Mouse (Mus musculus) hindbrain, embryonic 15.5 days (tissue): ENCODE results near the gene Bcl7c. TPM values are rescaled to one million over a fixed set of nuclear protein-coding genes. Genes with fewer than 3 reads are reported as not detected.

Experiments used
- ATAC-seq: fragments of 200-750 bp; cut with Nextera tagmentation; 2 replicates; pipeline ENCODE4 v1.8.0; 2017; ENCODE audit warnings: low read depth, moderate number of reproducible peaks, moderate TSS enrichment; ENCODE audit not compliant: low FRiP score
- H3K27ac ChIP-seq: fragments of 300-500 bp; sonication (generic); replicated peaks from 2 replicates; pipeline ENCODE4 v1.5.1; 2015; ENCODE audit warnings: mild to moderate bottlenecking, inconsistent platforms
- H3K27me3 ChIP-seq: fragments of 300-500 bp; sonication (generic); 2 replicates; pipeline ENCODE4 v1.6.1; 2015; ENCODE audit warnings: control low read depth, inconsistent platforms
- H3K36me3 ChIP-seq: fragments of 300-500 bp; sonication (generic); 2 replicates; pipeline ENCODE4 v1.6.1; 2015; ENCODE audit warnings: control low read depth, inconsistent platforms
- H3K4me1 ChIP-seq: fragments of 300-500 bp; sonication (generic); replicated peaks from 2 replicates; pipeline ENCODE4 v1.6.1; 2015; ENCODE audit warnings: control low read depth, inconsistent platforms
- H3K4me2 ChIP-seq: fragments of 300-500 bp; sonication (generic); 2 replicates; pipeline ENCODE4 v1.6.1; 2015; ENCODE audit warnings: moderate library complexity, mild to moderate bottlenecking, inconsistent platforms
- H3K4me3 ChIP-seq: fragments of 300-500 bp; sonication (generic); 2 replicates; pipeline ENCODE4 v1.5.1; 2015; ENCODE audit warnings: mild to moderate bottlenecking, inconsistent platforms
- H3K9ac ChIP-seq: fragments of 300-500 bp; sonication (generic); 2 replicates; pipeline ENCODE4 v1.6.1; 2015; ENCODE audit warnings: inconsistent platforms
- H3K9me3 ChIP-seq: fragments of 300-500 bp; sonication (generic); 2 replicates; pipeline ENCODE4 v1.6.1; 2016; ENCODE audit warnings: control low read depth, inconsistent platforms
- WGBS: fragments of 180-500 bp; shearing (Covaris S2); methylation state at CpG from one replicate; pipeline ENCODE4 v1.1.7; 2015; 5-methylcytosine and 5-hydroxymethylcytosine counted together
- polyA plus RNA-seq: library from polyadenylated mRNA; unstranded; fragments of >200 nt; fragmentation: Nextera tagmentation; extraction: Ambion mirVana; gene quantifications from 2 replicates; pipeline ENCODE4 v1.2.1, GENCODE M21; 2015

Bcl7c gene
- polyA plus RNA-seq, 1 experiment from 2014 or later: 53.2 TPM

DNA sequence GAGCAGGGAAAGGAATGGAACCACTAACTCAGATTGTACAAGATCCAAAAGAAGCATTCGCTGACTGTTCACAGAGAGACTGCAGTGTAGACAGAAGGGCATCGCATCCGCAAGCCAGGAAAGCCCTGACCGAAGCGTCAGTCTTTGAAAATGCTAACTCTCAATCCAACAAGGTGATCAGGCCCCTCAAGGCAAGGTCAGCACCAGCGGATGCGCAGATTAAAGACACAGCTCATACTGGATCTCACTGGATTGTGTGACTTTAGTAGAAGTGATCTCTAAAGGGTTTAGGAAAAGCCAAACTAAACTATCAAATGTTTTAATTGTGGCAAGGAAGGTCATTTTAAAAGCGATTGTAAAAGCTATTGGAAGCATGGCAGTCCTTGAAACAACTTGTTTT is 15.4 kb downstream of the Bcl7c start:
- ATAC-seq: no peak
- Histone ChIP-seq H3K27me3 (no peaks in the 10 kb centered on the region), H3K27ac (no peak overlapping the region), H3K4me3 (no peak overlapping the region), H3K4me2 (no peak overlapping the region), H3K9ac (no peak overlapping the region), H3K36me3 (peaks cover 11% of the 10 kb centered on the region), H3K9me3 (no peaks in the 10 kb centered on the region), H3K4me1 (peaks cover 7% of the 10 kb centered on the region)
- 95% methylated on average over 8 of the region's 8 CpGs for WGBS

DNA sequence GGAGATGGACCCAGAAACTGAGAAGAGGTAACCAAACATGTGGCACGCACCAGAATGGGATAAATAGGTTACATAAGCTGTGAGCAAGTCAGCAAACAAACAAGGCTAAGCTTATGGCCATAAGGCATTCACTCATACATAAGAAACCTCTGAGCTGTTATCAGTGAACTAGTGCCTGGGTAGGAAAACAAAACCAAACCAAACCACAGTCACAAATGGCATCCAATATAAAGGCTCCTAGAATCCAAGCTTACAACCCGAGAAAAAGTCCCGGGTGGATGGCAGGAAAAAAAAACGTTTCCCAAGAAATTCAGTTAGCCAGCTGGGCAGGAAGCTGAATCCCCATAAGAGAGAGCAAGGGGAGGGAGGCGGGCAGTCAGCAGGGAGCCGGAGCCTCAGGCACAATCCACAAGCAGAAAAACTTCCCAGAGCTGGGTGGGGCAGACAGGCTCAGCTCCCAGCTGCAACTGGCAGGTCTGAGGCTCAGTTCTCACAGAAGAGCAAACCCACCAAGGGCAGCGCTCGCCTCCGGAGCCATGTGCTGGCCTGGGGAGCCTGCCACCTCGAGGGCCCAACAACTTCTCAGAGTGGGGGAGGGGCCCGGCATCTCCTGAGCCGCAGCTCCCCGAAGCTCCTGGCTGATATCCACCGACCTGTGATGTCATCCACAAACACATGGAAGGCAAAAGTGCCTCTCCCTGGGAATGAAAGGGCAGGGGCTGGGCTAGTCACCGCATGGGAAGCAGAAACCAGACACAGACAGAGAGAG is 17.3 kb downstream of the Bcl7c start:
- Histone ChIP-seq H3K27me3 (no peaks in the 10 kb centered on the region), H3K4me1 (peaks cover 7% of the 10 kb centered on the region), H3K9me3 (no peaks in the 10 kb centered on the region), H3K9ac (no peak overlapping the region), H3K4me3 (0 out of 2 replicates have a peak overlapping the region, but pooled peaks have one; percentile 6), H3K4me2 (peak overlapping the region; percentile 46), H3K36me3 (peaks cover 5% of the 10 kb centered on the region; the same call in 1 of the 2 replicates), H3K27ac (peak overlapping the region; percentile 70)
- WGBS: 6% methylated on average over 15 of the region's 15 CpGs
- ATAC-seq: peak; percentile 48; the same call in 1 of the 2 replicates

DNA sequence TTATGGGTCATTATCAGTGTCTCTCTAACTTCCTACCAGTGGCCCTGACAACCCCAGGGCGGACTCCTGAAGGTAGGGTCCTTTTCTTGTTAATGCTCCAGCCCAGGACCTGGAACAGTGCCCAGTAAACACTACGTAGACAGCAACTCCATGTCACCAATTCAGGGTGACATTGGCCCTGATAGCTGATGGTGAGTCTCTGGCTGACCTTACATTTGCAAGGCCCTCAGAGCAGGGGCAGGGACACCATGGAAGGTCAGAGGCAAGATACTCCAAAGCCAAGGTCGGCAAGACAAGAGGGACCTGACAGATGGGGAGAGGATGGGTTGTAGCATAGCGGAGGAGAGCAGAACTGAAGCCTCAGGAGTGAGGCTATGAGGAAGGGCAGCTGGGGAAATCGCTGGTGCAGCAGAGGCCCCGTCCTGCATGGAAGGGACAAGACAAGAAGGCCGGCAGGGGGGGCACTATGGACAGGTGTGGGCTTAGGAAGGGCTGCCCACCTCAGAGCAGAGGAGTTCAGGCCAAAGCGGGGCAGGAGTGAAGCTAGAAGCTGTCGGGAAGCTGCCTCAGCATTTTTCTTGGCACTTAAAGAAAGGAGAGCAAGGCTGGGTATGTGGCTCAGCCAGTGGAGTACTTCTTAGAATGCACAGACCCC is 19.0 kb downstream of the Bcl7c start:
- Histone ChIP-seq H3K9ac (no peak overlapping the region), H3K4me3 (no peak overlapping the region), H3K4me1 (peaks cover 11% of the 10 kb centered on the region), H3K9me3 (no peaks in the 10 kb centered on the region), H3K27me3 (no peaks in the 10 kb centered on the region), H3K27ac (no peak overlapping the region), H3K36me3 (peaks cover under 1% of the 10 kb centered on the region; the same call in 1 of the 2 replicates), H3K4me2 (no peak overlapping the region)
- WGBS: 69% methylated on average over 9 of the region's 9 CpGs
- no peak for ATAC-seq

DNA sequence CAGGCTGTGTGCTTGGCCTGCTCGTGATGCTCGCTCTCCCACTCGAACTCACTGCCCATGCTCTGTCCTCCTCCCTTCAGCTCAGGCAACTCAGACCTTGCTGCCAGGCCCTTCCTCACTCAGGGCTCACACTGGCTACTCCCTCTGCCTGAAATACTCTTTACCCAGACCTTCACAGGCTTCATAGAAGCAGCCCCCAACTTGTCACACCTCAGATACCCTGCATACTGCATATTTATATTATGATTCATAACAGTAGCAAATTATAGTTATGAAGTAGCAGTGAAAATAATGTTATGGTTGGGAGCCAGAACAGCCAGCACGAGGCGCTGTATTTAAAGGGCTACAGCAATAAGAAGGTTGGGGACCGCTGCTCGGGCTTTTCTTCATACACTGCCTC is 19.8 kb downstream of the Bcl7c start:
- Histone ChIP-seq H3K27me3 (no peaks in the 10 kb centered on the region), H3K4me3 (no peak overlapping the region)
- 86% methylated on average over 7 of the region's 7 CpGs for WGBS

DNA sequence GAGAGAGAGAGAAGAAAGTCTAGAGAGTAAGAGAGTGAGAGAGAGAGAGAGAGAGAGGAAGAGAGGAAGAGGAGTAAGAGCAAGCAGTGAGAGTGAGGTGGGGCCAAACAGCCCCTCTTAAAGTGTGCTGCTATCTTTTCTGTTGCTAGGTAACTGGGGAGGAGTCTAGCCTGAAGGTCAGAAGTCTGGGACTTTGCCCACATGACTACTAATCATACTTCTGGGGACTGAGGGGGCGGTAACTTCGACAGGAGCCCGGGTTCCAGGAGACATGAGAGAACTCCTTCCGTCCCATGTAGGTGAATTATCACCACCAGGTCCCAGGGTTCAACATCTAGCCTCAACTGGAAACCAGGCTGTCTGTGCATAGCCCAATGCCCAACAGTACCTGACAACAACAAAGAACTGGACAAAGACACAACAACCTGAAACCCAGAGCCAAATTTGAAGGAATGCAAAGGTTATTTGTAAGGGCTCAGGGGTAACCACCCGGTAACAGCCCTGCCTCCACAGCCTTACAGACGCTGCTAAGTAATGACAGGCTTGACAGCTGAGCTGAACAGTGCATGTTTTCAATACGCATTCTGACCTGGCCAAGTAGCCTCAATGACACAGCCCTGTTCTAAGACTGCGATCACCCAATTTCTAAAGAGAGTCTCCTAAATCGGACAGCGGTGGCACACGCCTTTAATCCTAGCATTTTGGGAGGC is 21.8 kb downstream of the Bcl7c start:
- no peak overlapping the region for H3K4me3 ChIP-seq
- H3K36me3 ChIP-seq: no peaks in the 10 kb centered on the region
- H3K9me3 ChIP-seq: no peaks in the 10 kb centered on the region
- peaks cover 11% of the 10 kb centered on the region for H3K4me1 ChIP-seq
- H3K9ac ChIP-seq: no peak overlapping the region
- ATAC-seq: no peak
- no peak overlapping the region for H3K4me2 ChIP-seq
- 82% methylated on average over 11 of the region's 11 CpGs for WGBS
- no peaks in the 10 kb centered on the region for H3K27me3 ChIP-seq
- H3K27ac ChIP-seq: no peak overlapping the region

More for the DNA sequence above, 19.8 kb downstream of the Bcl7c start:
- Histone ChIP-seq H3K9ac (no peak overlapping the region), H3K9me3 (no peaks in the 10 kb centered on the region), H3K4me2 (no peak overlapping the region), H3K4me1 (peaks cover 11% of the 10 kb centered on the region), H3K36me3 (no peaks in the 10 kb centered on the region; the same call in 1 of the 2 replicates), H3K27ac (no peak overlapping the region)
- no peak for ATAC-seq

DNA sequence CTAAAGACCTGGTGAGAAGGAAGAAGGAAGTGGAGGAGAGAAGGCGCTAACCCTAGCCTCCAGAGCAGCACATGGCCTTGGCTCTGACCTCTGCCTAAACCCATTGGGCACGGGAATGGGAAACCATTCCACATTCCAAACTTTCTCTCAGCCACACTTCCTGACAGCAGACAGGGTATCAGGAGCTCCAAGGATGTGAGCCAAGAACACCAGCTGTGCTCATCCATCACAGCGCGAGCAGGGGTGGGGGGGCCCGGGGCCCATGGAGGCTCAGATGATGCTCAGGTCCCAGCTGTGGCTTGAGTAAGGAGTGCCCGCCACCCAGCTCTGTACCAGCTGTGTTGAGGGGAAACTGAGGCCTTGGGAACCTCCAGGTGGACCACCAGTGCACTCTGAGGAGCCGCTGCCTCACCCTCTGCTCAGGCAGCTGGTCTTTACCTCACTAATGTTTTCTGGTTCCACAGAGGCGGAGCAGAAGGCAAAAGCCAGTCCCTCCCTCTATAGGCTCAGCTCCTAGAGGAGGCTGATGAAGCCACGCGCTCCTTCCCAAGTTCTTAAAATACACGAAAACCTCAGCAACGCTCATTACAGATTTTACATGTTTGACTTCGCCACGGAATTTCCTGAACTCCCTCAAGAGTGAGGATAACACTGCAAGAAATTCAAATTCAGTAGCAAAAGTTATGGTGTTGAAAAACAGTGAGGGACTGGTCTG is 23.3 kb downstream of the Bcl7c start:
- WGBS: 66% methylated on average over 14 of the region's 14 CpGs
- H3K4me1 ChIP-seq: 0 out of 2 replicates have a peak, but pooled peaks cover 4% of the 10 kb centered on the region
- H3K36me3 ChIP-seq: no peaks in the 10 kb centered on the region
- H3K4me3 ChIP-seq: no peak overlapping the region
- 0 out of 2 replicates have a peak overlapping the region, but pooled peaks have one; percentile 13 for H3K27ac ChIP-seq
- H3K27me3 ChIP-seq: no peaks in the 10 kb centered on the region
- no peaks in the 10 kb centered on the region for H3K9me3 ChIP-seq
- H3K4me2 ChIP-seq: no peak overlapping the region
- no peak overlapping the region for H3K9ac ChIP-seq
- ATAC-seq: peak; percentile 38; the same call in 1 of the 2 replicates

DNA sequence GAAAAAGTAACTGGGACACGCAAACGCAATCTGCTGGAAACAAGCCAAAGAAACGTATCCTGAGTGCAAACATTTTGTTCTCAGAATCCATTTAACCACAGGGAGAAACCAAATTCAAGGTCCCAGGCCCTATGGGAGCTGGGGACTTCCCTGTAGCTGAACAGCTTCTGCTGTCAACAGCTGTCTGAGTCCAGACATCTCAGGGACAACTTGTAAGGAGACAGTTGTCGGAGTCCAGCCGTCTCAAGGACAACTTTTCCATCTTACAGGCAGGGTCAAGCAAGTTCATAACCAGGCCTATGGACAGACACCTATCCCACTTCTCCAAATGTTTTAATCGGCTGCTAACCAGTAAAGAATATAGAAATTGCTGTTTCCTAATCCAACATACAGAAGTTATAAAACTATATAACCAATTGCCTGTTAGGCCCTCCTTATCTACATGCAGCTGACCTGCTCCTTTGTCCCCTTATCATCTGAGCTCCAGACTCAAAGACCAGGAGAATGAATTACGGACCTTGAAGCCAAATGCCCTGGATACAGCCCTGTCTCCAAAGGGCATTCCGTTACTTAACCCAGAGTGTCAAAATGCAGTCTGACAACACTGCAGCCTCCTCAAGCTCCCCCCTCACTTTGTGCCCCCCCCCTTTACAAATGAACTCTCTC is 26.7 kb downstream of the Bcl7c start:
- Histone ChIP-seq H3K27ac (no peak overlapping the region), H3K4me1 (0 out of 2 replicates have a peak, but pooled peaks cover 4% of the 10 kb centered on the region), H3K9ac (no peak overlapping the region), H3K27me3 (no peaks in the 10 kb centered on the region), H3K36me3 (no peaks in the 10 kb centered on the region), H3K4me2 (no peak overlapping the region), H3K9me3 (no peaks in the 10 kb centered on the region), H3K4me3 (no peak overlapping the region)
- ATAC-seq: no peak
- WGBS: 90% methylated on average over 8 of the region's 8 CpGs

DNA sequence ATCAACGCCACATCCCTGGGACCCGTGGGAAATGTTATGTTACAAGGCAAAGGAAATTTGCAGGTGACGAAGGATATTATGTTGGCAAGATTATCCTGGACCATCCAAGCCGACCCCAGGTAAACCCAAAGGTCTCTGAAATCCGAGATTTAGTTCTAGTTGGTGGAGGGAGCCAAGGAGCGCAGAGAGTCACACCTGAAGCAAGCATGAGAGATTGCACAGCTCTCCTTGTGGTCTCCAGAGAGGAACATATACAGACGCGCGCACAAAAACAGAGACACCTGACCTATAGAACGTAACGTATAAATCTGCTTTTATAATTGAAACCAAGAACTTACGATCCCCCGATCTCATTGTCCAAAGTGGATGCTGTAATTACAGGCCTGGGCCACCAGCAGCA is 28.2 kb downstream of the Bcl7c start:
- ATAC-seq: no peak
- Histone ChIP-seq H3K9me3 (no peaks in the 10 kb centered on the region), H3K27me3 (no peaks in the 10 kb centered on the region), H3K9ac (no peak overlapping the region), H3K36me3 (no peaks in the 10 kb centered on the region), H3K4me3 (no peak overlapping the region), H3K27ac (no peak overlapping the region), H3K4me1 (peaks cover 3% of the 10 kb centered on the region; the same call in 1 of the 2 replicates), H3K4me2 (no peak overlapping the region)
- 93% methylated on average over 13 of the region's 13 CpGs for WGBS

DNA sequence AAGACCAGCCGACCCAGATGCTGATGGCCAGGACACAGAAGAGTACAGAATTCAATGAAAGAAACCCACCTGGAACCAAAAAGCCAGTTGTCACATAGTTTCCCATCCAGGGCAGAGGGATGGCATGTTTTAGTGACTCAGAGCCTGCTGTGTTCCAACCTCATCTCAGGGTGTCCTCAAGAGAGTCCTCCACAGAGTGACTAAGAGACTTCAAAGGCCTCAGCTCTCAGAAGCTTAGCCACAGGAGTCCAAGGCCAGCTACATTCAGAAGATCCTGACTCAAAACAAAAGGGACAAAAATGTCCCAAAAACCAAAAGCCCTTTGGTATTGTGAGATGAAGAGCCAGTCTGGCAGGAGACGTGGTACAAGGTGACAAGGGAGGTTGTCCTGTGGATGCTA is 29.9 kb downstream of the Bcl7c start:
- no peak for ATAC-seq
- no peaks in the 10 kb centered on the region for H3K36me3 ChIP-seq
- H3K27me3 ChIP-seq: no peaks in the 10 kb centered on the region
- peaks cover 10% of the 10 kb centered on the region for H3K4me1 ChIP-seq
- H3K9ac ChIP-seq: no peak overlapping the region
- H3K4me3 ChIP-seq: no peak overlapping the region
- 61% methylated on average over 2 of the region's 2 CpGs for WGBS
- H3K27ac ChIP-seq: no peak overlapping the region
- no peak overlapping the region for H3K4me2 ChIP-seq
- H3K9me3 ChIP-seq: no peaks in the 10 kb centered on the region

DNA sequence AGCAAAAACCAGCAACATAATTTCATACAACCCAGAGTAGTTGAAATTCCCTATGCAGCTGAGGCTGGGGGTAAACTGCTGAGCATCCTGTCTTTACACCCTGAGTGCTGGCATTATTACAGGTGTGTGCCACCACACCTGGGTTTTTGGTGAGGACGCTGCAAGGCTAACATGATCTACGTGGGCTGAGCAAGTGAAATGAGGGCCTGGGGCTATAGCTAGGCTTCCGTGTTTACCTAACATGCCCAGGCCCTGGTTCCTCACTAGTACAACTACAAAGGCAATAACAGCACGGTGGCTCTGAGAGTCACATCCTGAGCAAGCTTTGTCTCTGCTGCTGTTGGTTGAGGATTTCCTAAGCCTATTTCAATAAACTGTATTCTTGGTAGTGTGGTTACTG is 31.1 kb downstream of the Bcl7c start:
- Histone ChIP-seq H3K27me3 (no peaks in the 10 kb centered on the region), H3K36me3 (no peaks in the 10 kb centered on the region), H3K27ac (no peak overlapping the region), H3K4me3 (no peak overlapping the region), H3K4me2 (no peak overlapping the region), H3K4me1 (peaks cover 10% of the 10 kb centered on the region), H3K9me3 (no peaks in the 10 kb centered on the region), H3K9ac (no peak overlapping the region)
- 89% methylated on average over 4 of the region's 4 CpGs for WGBS
- ATAC-seq: no peak

DNA sequence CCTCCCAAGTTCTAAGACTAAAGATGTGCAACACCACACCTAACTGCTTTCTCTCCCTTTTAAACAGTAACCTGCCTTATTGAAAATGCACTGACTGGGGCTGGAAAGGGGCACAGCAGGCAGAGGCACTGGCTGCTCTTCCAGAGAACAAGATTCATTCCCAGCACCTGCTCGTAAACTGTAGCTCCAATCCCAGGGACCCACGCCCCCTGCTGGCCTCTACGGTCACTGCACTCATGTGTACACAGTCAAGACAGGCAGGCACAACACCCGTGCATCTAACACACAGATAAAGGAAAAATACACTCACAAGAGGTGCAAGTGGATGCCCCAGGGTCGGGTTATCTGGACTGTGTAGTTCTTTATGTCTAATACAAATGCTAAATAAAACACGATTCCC is 31.7 kb downstream of the Bcl7c start:
- H3K9ac ChIP-seq: no peak overlapping the region
- WGBS: 62% methylated on average over 6 of the region's 6 CpGs
- no peak for ATAC-seq
- no peaks in the 10 kb centered on the region for H3K27me3 ChIP-seq
- no peak overlapping the region for H3K4me3 ChIP-seq
- peaks cover 10% of the 10 kb centered on the region for H3K4me1 ChIP-seq
- H3K27ac ChIP-seq: no peak overlapping the region
- H3K4me2 ChIP-seq: no peak overlapping the region
- no peaks in the 10 kb centered on the region for H3K9me3 ChIP-seq
- H3K36me3 ChIP-seq: no peaks in the 10 kb centered on the region
